Mouse (Mus musculus) hindbrain, embryonic 11.5 days (tissue): ENCODE measurements around the gene 1810055G02Rik. TPM values are rescaled to one million over a fixed set of nuclear protein-coding genes. Genes with fewer than 3 reads are reported as not detected.
A peak's percentile ranks its signal among the peaks of the same experiment; 100 is the strongest.

ENCODE experiments used
- ATAC-seq: fragments of 200-750 bp; cut with Nextera tagmentation; 2 replicates; pipeline ENCODE4 v1.8.0; 2017; ENCODE audit warnings: mild to moderate bottlenecking, moderate TSS enrichment, moderate library complexity; ENCODE audit not compliant: low FRiP score
- DNase-seq: peaks from one replicate; pipeline ENCODE4 v3.0.0-alpha.2; 2015; ENCODE audit warnings: low spot score
- H3K27ac ChIP-seq: fragments of 300-500 bp; sonication (generic); 2 replicates; pipeline ENCODE4 v1.5.1; 2014; ENCODE audit warnings: mild to moderate bottlenecking, low read depth, low read length
- H3K27me3 ChIP-seq: fragments of 300-500 bp; sonication (generic); 2 replicates; pipeline ENCODE4 v1.6.1; 2014; ENCODE audit warnings: mild to moderate bottlenecking, low read length, moderate library complexity, mixed read lengths; ENCODE audit not compliant: control insufficient read depth, insufficient read depth
- H3K36me3 ChIP-seq: fragments of 300-500 bp; sonication (generic); 2 replicates; pipeline ENCODE4 v1.6.1; 2014; ENCODE audit warnings: mild to moderate bottlenecking, low read length, moderate library complexity, mixed read lengths; ENCODE audit not compliant: control insufficient read depth, insufficient read depth
- H3K4me1 ChIP-seq: fragments of 300-500 bp; sonication (generic); replicated peaks from 2 replicates; pipeline ENCODE4 v1.6.1; 2014; ENCODE audit warnings: low read length, mixed read lengths; ENCODE audit not compliant: control insufficient read depth, insufficient read depth
- H3K4me2 ChIP-seq: fragments of 300-500 bp; sonication (generic); replicated peaks from 2 replicates; pipeline ENCODE4 v1.6.1; 2014; ENCODE audit warnings: mild to moderate bottlenecking, low read depth, low read length
- H3K4me3 ChIP-seq: fragments of 300-500 bp; sonication (generic); 2 replicates; pipeline ENCODE4 v1.5.1; 2014; ENCODE audit warnings: low read depth, low read length
- H3K9ac ChIP-seq: fragments of 300-500 bp; sonication (generic); 2 replicates; pipeline ENCODE4 v1.6.1; 2014; ENCODE audit warnings: low read depth, low read length
- H3K9me3 ChIP-seq: fragments of 300-500 bp; sonication (generic); 2 replicates; pipeline ENCODE4 v1.6.1; 2016; ENCODE audit warnings: low read length; ENCODE audit not compliant: control insufficient read depth
- WGBS: fragments of 180-500 bp; shearing (Covaris S2); extraction: QIAGEN DNeasy Blood & Tissue Kit; methylation state at CpG from one replicate; pipeline ENCODE4 v1.1.7; 2014; 5-methylcytosine and 5-hydroxymethylcytosine counted together
- polyA plus RNA-seq: library from polyadenylated mRNA; unstranded; fragments of >200 nt; fragmentation: Nextera tagmentation; extraction: Ambion mirVana; gene quantifications from 2 replicates; pipeline ENCODE4 v1.2.1, GENCODE M21; 2014

1810055G02Rik gene
- polyA plus RNA-seq, 1 experiment from 2014 or later: 39.4 TPM

DNA sequence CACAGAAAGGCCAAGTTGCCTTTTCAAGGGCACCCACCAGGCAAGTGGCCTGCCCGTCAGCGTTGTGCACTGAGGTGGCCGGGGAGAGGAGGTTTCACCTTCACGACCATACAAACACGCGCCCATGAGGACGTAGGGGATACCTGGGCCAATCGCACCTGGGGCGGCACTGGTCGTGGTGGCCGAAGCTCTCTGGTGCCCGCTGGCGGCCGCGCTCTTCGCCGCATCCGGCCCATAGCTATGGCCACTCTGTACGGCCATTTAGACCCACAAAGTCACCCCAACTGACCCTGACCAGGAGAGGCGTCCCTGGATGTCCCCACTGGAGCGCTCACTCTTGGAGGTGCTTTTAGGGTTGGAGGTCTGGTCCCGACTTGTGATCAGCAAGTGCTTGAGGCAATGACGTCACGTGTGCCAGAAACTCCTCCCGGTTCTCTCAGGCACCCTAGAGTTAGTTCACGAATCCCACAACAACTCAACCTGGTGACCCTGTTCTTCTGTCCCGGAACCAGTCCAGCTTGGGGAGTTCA, 11.3 kb downstream of the 1810055G02Rik start:
- 2% methylated on average over 27 of the region's 27 CpGs for whole genome bisulfite sequencing
- peak; percentile 61 for DNase-seq

DNA sequence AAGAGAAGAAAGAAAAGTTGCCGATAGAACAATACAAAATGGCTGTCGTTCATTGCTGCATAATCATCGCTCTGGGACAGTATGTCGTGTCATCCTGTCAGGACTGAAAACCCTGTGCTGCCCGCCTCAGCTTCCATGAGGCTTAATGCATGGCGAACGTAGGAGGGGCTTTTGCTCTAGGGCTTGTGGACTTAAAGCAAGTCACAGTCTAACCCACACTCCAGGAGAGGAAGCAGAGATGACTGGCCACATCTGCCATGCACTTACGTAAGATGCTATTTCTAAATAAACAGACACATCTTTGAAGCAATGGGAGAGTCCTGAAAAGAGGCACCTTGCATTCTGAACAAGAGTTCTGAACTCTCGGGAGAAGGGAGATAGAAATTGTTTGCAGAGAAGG, 15.1 kb downstream of the 1810055G02Rik start:
- no peak for DNase-seq
- no peaks in the 10 kb centered on the region for H3K36me3 ChIP-seq
- no peak overlapping the region for H3K4me3 ChIP-seq
- H3K9ac ChIP-seq: no peak overlapping the region
- H3K27me3 ChIP-seq: no peaks in the 10 kb centered on the region
- ATAC-seq: no peak
- H3K9me3 ChIP-seq: no peaks in the 10 kb centered on the region
- no peak overlapping the region for H3K27ac ChIP-seq
- no peaks in the 10 kb centered on the region for H3K4me1 ChIP-seq
- H3K4me2 ChIP-seq: no peak overlapping the region
- 94% methylated on average over 9 of the region's 9 CpGs for WGBS

More for the DNA sequence above, 11.3 kb downstream of the 1810055G02Rik start:
- Histone ChIP-seq H3K4me1 (no peaks in the 10 kb centered on the region), H3K27me3 (no peaks in the 10 kb centered on the region), H3K9me3 (no peaks in the 10 kb centered on the region), H3K36me3 (0 out of 2 replicates have a peak, but pooled peaks cover 4% of the 10 kb centered on the region), H3K4me3 (peak overlapping the region; percentile 27), H3K4me2 (peak overlapping the region; percentile 43), H3K9ac (peak overlapping the region; percentile 16; the same call in 1 of the 2 replicates), H3K27ac (no peak overlapping the region)
- peak; percentile 74 for ATAC-seq

DNA sequence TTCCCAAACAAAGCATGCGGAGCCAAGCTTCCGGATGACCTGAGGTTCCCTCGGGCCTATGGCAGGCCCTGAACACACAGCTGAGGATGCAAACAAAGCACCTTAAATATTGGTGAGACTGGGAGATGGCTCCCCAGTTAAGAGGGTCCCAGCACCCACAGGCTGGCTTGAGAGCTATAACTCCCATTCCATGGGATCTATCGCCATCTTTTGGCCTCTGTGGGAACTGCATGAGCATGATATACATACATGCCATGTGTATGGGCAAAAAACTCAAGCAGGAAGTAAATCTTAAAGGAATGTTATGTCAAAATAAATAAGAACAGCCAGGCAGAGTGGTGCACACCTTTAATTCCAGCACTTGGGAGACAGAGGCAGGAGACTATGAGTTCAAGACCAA, 15.8 kb downstream of the 1810055G02Rik start:
- 80% methylated on average over 4 of the region's 4 CpGs for WGBS

DNA sequence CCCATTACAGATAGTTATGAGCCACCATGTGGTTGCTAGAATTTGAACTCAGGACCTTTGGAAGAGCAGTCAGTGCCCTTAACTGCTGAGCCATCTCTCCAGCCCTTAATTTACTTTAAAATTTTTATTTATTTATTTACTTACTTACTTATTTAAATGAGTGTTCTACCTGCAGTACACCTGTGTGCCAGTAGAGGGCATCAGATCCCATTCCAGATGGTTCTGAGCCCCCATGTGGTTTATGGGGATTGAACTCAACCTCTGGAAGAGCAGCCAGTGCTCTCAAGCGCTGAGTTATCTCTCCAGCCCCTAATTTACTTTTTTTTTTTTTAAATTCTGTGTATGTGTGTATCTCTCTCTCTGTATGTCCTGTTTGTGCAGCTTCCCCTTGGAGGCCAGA, 16.7 kb downstream of the 1810055G02Rik start:
- no peaks in the 10 kb centered on the region for H3K36me3 ChIP-seq
- H3K27me3 ChIP-seq: no peaks in the 10 kb centered on the region
- H3K9me3 ChIP-seq: no peaks in the 10 kb centered on the region
- WGBS: 39% methylated on average over 1 of the region's 1 CpGs
- ATAC-seq: no peak
- DNase-seq: peak; percentile 74
- H3K4me3 ChIP-seq: no peak overlapping the region
- no peak overlapping the region for H3K27ac ChIP-seq
- H3K9ac ChIP-seq: no peak overlapping the region
- H3K4me2 ChIP-seq: no peak overlapping the region; the same call in 1 of the 2 replicates
- H3K4me1 ChIP-seq: no peaks in the 10 kb centered on the region

More for the DNA sequence above, 15.8 kb downstream of the 1810055G02Rik start:
- Histone ChIP-seq H3K9ac (no peak overlapping the region), H3K4me3 (no peak overlapping the region), H3K4me1 (no peaks in the 10 kb centered on the region), H3K36me3 (no peaks in the 10 kb centered on the region), H3K4me2 (no peak overlapping the region), H3K27ac (no peak overlapping the region), H3K9me3 (no peaks in the 10 kb centered on the region), H3K27me3 (no peaks in the 10 kb centered on the region)
- ATAC-seq (no peak), DNase-seq (peak; percentile 53)

DNA sequence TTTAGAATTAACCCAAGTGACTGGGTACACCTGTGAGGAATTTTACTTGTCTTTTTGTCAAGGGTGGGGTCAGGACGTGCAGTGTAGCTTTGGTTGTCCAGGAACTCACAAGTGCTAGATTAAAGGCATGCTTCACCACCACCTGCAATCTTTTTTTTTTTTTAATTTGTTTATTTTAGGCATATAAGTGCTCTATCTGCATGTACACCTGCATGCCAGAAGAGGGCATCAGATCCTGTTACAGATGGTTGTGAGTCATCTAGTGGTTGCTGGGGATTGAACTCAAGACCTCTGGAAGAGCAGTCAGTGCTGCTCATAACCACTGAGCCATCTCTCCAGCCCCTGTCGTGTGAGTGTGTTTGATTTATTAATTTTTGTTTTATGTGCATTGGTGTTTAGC, 20.8 kb downstream of the 1810055G02Rik start:
- Histone ChIP-seq H3K9ac (no peak overlapping the region), H3K9me3 (no peaks in the 10 kb centered on the region), H3K4me1 (no peaks in the 10 kb centered on the region), H3K27ac (no peak overlapping the region), H3K27me3 (no peaks in the 10 kb centered on the region), H3K4me3 (no peak overlapping the region), H3K36me3 (no peaks in the 10 kb centered on the region), H3K4me2 (no peak overlapping the region)
- WGBS: 76% methylated on average over 2 of the region's 2 CpGs
- ATAC-seq (no peak), DNase-seq (no peak)

DNA sequence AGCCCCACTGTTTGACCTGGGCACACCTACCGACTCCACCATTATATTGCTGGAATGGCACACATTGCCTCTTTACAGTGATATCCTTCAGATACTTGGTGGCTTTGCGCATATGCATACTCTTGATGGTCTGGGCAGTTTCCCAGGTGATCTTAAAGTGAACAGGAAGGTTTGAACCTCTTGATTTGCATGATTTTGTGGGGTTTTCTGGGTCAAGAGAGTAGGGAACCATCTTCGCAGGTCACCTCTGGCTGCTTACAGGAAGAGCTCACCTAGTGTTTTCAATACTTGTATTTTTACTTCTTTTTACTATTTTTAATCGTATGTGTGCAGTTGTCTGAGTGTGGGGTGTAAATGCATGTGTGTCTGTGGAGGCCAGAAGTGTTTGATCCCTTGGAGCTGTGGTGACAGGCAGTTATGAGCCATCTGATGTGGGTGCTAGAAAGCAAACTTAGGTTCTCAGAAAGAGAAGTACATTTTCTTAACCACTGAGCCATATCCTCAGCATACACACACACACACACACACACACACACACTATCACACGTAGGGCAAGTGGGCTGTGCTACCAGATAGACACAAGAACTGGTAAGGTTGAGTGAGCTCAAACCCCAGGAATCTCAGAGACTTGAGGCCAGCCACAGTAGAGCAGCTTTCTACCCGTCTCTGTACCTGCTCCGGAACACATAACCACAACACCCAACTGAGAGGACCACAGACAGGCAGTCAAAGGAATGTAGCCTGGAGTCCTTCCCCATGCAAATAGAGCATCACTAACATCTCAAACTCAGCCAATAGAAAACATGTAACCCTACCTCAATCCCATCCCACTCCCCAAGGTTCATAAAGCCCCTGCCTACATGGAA, 22.9 kb downstream of the 1810055G02Rik start:
- 83% methylated on average over 7 of the region's 7 CpGs for WGBS
- H3K9me3 ChIP-seq: no peaks in the 10 kb centered on the region
- no peak for DNase-seq
- no peak overlapping the region for H3K9ac ChIP-seq
- no peaks in the 10 kb centered on the region for H3K27me3 ChIP-seq
- H3K4me2 ChIP-seq: no peak overlapping the region
- ATAC-seq: no peak
- no peaks in the 10 kb centered on the region for H3K4me1 ChIP-seq
- no peaks in the 10 kb centered on the region for H3K36me3 ChIP-seq
- H3K4me3 ChIP-seq: no peak overlapping the region
- no peak overlapping the region for H3K27ac ChIP-seq

DNA sequence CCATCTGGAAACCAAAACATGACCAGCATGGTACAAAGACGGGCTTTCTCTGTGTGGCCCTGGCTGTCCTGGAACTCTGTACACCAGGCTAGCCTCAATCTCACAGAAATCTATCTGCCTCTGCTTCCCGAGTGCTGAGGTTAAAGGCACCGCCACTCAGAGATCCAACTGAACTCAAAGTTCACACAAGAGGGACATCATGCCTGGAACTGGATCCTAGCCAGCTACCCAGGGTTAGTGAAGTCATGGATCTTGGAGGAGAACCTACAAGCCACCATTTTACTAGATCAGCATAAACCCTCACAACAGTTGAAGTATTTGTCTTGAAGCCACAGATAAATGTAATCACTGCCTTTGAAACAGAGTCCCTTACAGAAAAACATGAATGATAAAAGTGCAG, 27.9 kb downstream of the 1810055G02Rik start:
- WGBS: 90% methylated on average over 3 of the region's 3 CpGs
- Histone ChIP-seq H3K4me2 (no peak overlapping the region), H3K9ac (no peak overlapping the region), H3K4me1 (no peaks in the 10 kb centered on the region), H3K4me3 (no peak overlapping the region), H3K27ac (no peak overlapping the region), H3K9me3 (no peaks in the 10 kb centered on the region), H3K27me3 (no peaks in the 10 kb centered on the region), H3K36me3 (no peaks in the 10 kb centered on the region)
- DNase-seq: no peak
- ATAC-seq: no peak

DNA sequence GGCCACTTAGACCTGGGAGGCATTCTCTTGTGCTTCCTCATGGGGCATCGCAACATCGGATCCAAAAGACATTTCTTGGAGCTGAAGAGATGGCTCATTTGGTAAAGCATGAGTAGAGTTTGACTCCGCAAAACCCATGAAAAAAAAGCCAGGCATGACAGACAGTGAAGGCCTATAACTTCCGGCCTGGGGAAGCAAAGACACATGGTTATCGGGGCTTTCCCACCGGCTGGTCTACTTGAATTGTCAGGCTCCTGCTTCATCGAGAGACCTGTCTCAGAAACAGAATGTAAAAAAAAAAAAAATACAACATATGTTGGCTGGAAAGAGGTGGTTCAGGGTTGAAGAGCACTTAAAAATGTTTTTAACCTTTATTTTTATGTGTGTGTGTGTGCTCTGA, 31.6 kb downstream of the 1810055G02Rik start:
- H3K9ac ChIP-seq: no peak overlapping the region
- no peaks in the 10 kb centered on the region for H3K9me3 ChIP-seq
- H3K27ac ChIP-seq: no peak overlapping the region
- H3K36me3 ChIP-seq: no peaks in the 10 kb centered on the region
- ATAC-seq: no peak
- WGBS: 92% methylated on average over 7 of the region's 7 CpGs
- no peak overlapping the region for H3K4me2 ChIP-seq
- no peaks in the 10 kb centered on the region for H3K27me3 ChIP-seq
- H3K4me1 ChIP-seq: no peaks in the 10 kb centered on the region
- H3K4me3 ChIP-seq: no peak overlapping the region
- DNase-seq: no peak

DNA sequence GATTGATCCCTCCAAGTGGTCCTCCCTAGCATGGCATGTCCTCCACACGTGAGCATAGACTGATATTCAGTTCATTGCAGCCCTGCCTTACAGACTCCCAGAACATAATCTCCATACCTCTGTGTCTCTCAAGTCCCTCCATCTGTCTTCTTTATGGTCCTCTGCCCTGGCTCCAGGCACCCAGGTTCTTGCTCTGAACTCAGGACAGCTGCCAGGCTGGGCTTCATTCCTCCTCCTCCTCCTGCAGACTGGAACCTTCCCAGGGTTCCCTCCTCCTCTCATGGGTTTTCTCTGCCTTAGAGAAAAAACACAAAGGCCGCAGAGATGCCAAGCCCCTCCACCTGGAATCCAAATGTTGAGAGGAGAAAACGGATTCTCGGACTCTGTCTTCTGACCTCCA, 34.6 kb downstream of the 1810055G02Rik start:
- Histone ChIP-seq H3K36me3 (no peaks in the 10 kb centered on the region), H3K27ac (peak overlapping the region; percentile 36; the same call in 1 of the 2 replicates), H3K4me1 (no peaks in the 10 kb centered on the region), H3K4me2 (no peak overlapping the region), H3K27me3 (no peaks in the 10 kb centered on the region), H3K4me3 (no peak overlapping the region), H3K9me3 (no peaks in the 10 kb centered on the region), H3K9ac (0 out of 2 replicates have a peak overlapping the region, but pooled peaks have one; percentile 31)
- peak; percentile 10 for DNase-seq
- 52% methylated on average over 4 of the region's 4 CpGs for WGBS
- ATAC-seq: no peak
